Mouse (Mus musculus) myocyte (in vitro differentiated cells): ENCODE measurements at regions not wholly inside any gene's neighbourhood (a gene's known extent, or its start where the extent isn't known, plus 50 kb on each side); places are given as distances from the start of the nearest gene placed in this dataset.

ENCODE experiments used
- H3K27me3 ChIP-seq: one replicate; pipeline ENCODE4 v1.6.1; 2011; ENCODE audit not compliant: control insufficient read depth, insufficient read depth, insufficient read length
- H3K36me3 ChIP-seq: one replicate; pipeline ENCODE4 v1.6.1; 2011; ENCODE audit not compliant: control insufficient read depth, insufficient read depth
- H3K4me2 ChIP-seq: one replicate; pipeline ENCODE4 v1.6.1; 2011; ENCODE audit warnings: low read depth, control low read depth
- H3K4me3 ChIP-seq: one replicate; pipeline ENCODE4 v1.5.1; 2011; ENCODE audit warnings: mild to moderate bottlenecking, control low read depth, moderate library complexity
- H3K79me2 ChIP-seq: one replicate; pipeline ENCODE4 v1.6.1; 2011; ENCODE audit not compliant: control insufficient read depth, insufficient read depth
- H3ac ChIP-seq: one replicate; pipeline ENCODE4 v1.6.1; 2011; ENCODE audit not compliant: control insufficient read depth, insufficient read length
- CEBPB ChIP-seq: IDR thresholded peaks from 2 replicates; pipeline ENCODE4 v1.6.1; 2011; ENCODE audit warnings: mild to moderate bottlenecking, moderate library complexity; ENCODE audit not compliant: poor library complexity, insufficient read depth, severe bottlenecking
- E2F4 ChIP-seq: IDR thresholded peaks from one replicate; pipeline ENCODE4 v1.6.1; 2011; ENCODE audit warnings: mild to moderate bottlenecking, control low read depth, moderate library complexity; ENCODE audit not compliant: insufficient read depth
- MAX ChIP-seq: IDR thresholded peaks from one replicate; pipeline ENCODE4 v1.6.1; 2011; ENCODE audit warnings: low read depth, mild to moderate bottlenecking, control low read depth
- MYOD1 ChIP-seq, 3 experiments: IDR thresholded peaks; one replicate each; pipeline ENCODE4 v1.6.1; 2011; ENCODE audit warnings: control low read depth in 2 of 3, low read depth in 2 of 3, mild to moderate bottlenecking in 2 of 3, moderate library complexity in 1 of 3; ENCODE audit not compliant: insufficient read length in 2 of 3, control insufficient read depth in 1 of 3
- MYOG ChIP-seq, 3 experiments: IDR thresholded peaks; one replicate each; pipeline ENCODE4 v1.6.1; 2011; ENCODE audit warnings: control low read depth in 2 of 3, low read depth in 2 of 3, mild to moderate bottlenecking in 2 of 3; ENCODE audit not compliant: insufficient read length in 2 of 3, control insufficient read depth in 1 of 3, insufficient read depth in 1 of 3
- POLR2A ChIP-seq: IDR thresholded peaks from one replicate; pipeline ENCODE4 v1.6.1; 2011; ENCODE audit warnings: low read depth, mild to moderate bottlenecking, control low read depth, moderate library complexity; ENCODE audit not compliant: insufficient read length
- POLR2AphosphoS2 ChIP-seq: IDR thresholded peaks from one replicate; pipeline ENCODE4 v1.6.1; 2011; ENCODE audit warnings: low read depth, control low read depth; ENCODE audit not compliant: insufficient read length
- REST ChIP-seq: IDR thresholded peaks from one replicate; pipeline ENCODE4 v1.6.1; 2011; ENCODE audit warnings: mild to moderate bottlenecking, control low read depth, moderate library complexity; ENCODE audit not compliant: insufficient read depth, insufficient read length
- SRF ChIP-seq: IDR thresholded peaks from one replicate; pipeline ENCODE4 v1.6.1; 2011; ENCODE audit warnings: low read depth; ENCODE audit not compliant: control insufficient read depth, insufficient read length
- TCF12 ChIP-seq: IDR thresholded peaks from one replicate; pipeline ENCODE4 v1.6.1; 2011; ENCODE audit warnings: mild to moderate bottlenecking, control low read depth; ENCODE audit not compliant: poor library complexity, insufficient read depth, severe bottlenecking
- TCF3 ChIP-seq: IDR thresholded peaks from one replicate; pipeline ENCODE4 v1.6.1; 2011; ENCODE audit warnings: low read depth, control low read depth; ENCODE audit not compliant: insufficient read length
- USF1 ChIP-seq: IDR thresholded peaks from one replicate; pipeline ENCODE4 v1.6.1; 2011; ENCODE audit warnings: low read depth, mild to moderate bottlenecking, control low read depth, moderate library complexity

DNA sequence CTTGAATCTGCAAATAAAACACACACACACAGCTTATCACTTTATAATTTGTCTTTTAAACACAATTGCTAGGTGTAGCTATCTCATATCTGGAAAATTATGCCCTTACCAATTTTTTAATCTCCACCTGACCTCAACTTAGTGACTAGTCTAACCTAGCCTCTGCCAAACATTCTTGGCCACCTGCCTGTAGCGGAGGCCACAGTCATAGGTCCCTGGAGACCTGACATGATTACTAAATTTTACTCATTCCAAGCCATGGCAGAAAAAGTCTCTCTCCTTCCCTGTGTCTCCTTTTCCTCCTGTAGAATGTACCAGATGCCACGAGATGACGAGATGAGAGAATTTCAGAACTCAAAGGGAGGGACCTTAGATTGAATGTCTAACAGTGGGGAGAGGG lies 163.8 kb upstream of the Rgs18 start:
- no peak overlapping the region for H3ac ChIP-seq
- no peak overlapping the region for H3K4me3 ChIP-seq
- H3K79me2 ChIP-seq: no peaks in the 10 kb centered on the region
- no peak overlapping the region for H3K4me2 ChIP-seq
- H3K36me3 ChIP-seq: no peaks in the 10 kb centered on the region
- H3K27me3 ChIP-seq: no peaks in the 10 kb centered on the region
- TF ChIP-seq MYOD1 (IDR thresholded peaks at IDR 0.05; ENCODE audit: control insufficient read depth in 1 of 3, insufficient read length in 2 of 3, low read depth in 2 of 3) (no peak), POLR2A (no peak), E2F4 (no peak), REST (no peak), TCF3 (no peak), CEBPB (no peak), POLR2AphosphoS2 (no peak), MAX (no peak), TCF12 (no peak), SRF (no peak), USF1 (no peak), MYOG (IDR thresholded peaks at IDR 0.05; ENCODE audit: control insufficient read depth in 1 of 3, insufficient read depth in 1 of 3, insufficient read length in 2 of 3, low read depth in 2 of 3) (no peak)

DNA sequence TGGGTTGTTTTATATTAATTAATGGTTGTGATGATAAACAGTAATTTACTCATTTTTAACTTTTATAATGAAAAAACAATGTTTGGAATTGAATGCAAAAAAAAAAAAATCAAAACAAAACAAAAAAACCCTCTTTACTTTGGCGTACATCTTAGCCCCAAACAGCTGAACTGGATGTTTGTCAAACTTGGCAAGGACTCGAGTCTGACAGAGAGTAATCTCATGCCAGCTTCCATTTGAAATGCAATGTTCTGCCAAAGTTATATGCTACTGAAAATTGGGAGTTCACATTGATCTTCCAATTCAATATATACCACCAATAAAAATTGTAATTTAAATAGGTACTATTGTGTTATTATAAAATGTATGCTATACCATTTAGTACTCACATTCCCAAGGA lies 150.9 kb upstream of the Rgs18 start:
- H3K36me3 ChIP-seq: no peaks in the 10 kb centered on the region
- no peak overlapping the region for H3K4me2 ChIP-seq
- H3K79me2 ChIP-seq: no peaks in the 10 kb centered on the region
- TF ChIP-seq CEBPB (no peak), MYOG (IDR thresholded peaks at IDR 0.05; ENCODE audit: control insufficient read depth in 1 of 3, insufficient read depth in 1 of 3, insufficient read length in 2 of 3, low read depth in 2 of 3) (no peak), SRF (no peak), MYOD1 (IDR thresholded peaks at IDR 0.05; ENCODE audit: control insufficient read depth in 1 of 3, insufficient read length in 2 of 3, low read depth in 2 of 3) (no peak), TCF12 (no peak)
- H3K4me3 ChIP-seq: no peak overlapping the region
- H3ac ChIP-seq: no peak overlapping the region
- H3K27me3 ChIP-seq: no peaks in the 10 kb centered on the region

DNA sequence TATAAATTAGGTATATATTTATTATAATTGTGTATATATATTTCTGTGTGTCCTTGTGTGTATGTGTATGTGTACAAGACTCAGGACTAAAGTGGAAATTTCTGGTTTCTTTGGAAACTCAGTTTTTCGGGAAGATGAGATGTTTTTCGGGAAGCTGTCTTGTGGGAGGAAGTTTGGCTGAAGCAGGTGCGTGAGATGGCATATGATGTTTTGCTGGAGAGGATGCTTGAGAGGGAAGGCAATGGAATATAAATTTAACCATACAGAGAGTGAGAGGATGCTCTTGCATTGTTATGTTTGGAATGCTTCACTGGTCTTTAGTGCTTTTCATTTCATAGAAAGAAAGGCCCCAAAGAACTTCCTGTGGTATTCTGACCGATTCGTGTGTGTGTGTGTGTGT lies 141.3 kb upstream of the Rgs18 start:
- TF ChIP-seq SRF (no peak), REST (no peak), USF1 (no peak), CEBPB (no peak), POLR2A (no peak), TCF3 (no peak), MAX (no peak), MYOG (IDR thresholded peaks at IDR 0.05; ENCODE audit: control insufficient read depth in 1 of 3, insufficient read depth in 1 of 3, insufficient read length in 2 of 3, low read depth in 2 of 3) (no peak), E2F4 (no peak), TCF12 (no peak), POLR2AphosphoS2 (no peak), MYOD1 (IDR thresholded peaks at IDR 0.05; ENCODE audit: control insufficient read depth in 1 of 3, insufficient read length in 2 of 3, low read depth in 2 of 3) (no peak)
- no peak overlapping the region for H3K4me2 ChIP-seq
- H3K27me3 ChIP-seq: no peaks in the 10 kb centered on the region
- no peak overlapping the region for H3K4me3 ChIP-seq
- no peaks in the 10 kb centered on the region for H3K36me3 ChIP-seq
- H3ac ChIP-seq: no peak overlapping the region
- no peaks in the 10 kb centered on the region for H3K79me2 ChIP-seq

DNA sequence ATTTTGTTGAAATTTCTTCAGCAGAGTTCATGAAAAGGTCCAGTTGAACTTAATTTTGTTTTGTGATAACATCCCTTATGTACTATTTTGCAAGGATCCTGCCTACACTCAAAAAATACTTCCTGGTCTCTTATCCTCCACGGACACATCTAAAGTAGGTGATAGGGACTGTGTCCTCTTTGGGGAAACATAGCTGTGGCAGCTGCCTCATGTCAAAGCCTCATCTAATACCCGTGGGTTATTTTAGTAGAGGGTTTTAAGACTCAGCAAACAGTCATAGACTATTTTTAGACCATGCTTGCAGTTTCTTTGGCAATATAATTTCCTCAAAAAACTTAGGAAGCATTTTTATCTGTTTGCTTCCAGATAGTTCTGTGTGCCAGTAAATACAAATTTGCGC lies 127.8 kb upstream of the Rgs18 start:
- Histone ChIP-seq H3K27me3 (no peaks in the 10 kb centered on the region), H3K79me2 (no peaks in the 10 kb centered on the region), H3ac (no peak overlapping the region), H3K4me2 (peak overlapping the region; percentile 34), H3K4me3 (no peak overlapping the region), H3K36me3 (no peaks in the 10 kb centered on the region)
- TF ChIP-seq CEBPB (no peak), MYOD1 (IDR thresholded peaks at IDR 0.05; ENCODE audit: control insufficient read depth in 1 of 3, insufficient read length in 2 of 3, low read depth in 2 of 3) (peak; percentile 21 to 75 (median 62)), MYOG (IDR thresholded peaks at IDR 0.05; ENCODE audit: control insufficient read depth in 1 of 3, insufficient read depth in 1 of 3, insufficient read length in 2 of 3, low read depth in 2 of 3) (peak in 1 of 3 experiments; percentile 58)

- Histone ChIP-seq H3K27me3 (no peaks in the 10 kb centered on the region), H3K4me2 (no peak overlapping the region), H3K79me2 (no peaks in the 10 kb centered on the region), H3K4me3 (no peak overlapping the region), H3K36me3 (no peaks in the 10 kb centered on the region), H3ac (no peak overlapping the region)
- no peak for TF ChIP-seq CEBPB
- no peak for TF ChIP-seq TCF12
- no peak for TF ChIP-seq MYOG (IDR thresholded peaks at IDR 0.05; ENCODE audit: control insufficient read depth in 1 of 3, insufficient read depth in 1 of 3, insufficient read length in 2 of 3, low read depth in 2 of 3)
- no peak for TF ChIP-seq E2F4
- no peak for TF ChIP-seq POLR2A
- TF ChIP-seq POLR2AphosphoS2: no peak
- no peak for TF ChIP-seq MYOD1 (IDR thresholded peaks at IDR 0.05; ENCODE audit: control insufficient read depth in 1 of 3, insufficient read length in 2 of 3, low read depth in 2 of 3)
- TF ChIP-seq TCF3: no peak
- TF ChIP-seq SRF: no peak
- no peak for TF ChIP-seq MAX
Measured at GRCm38 (mm10) chr1:144883633-144884032, 108.4 kb upstream of the Rgs18 start.
